Mouse (Mus musculus) kidney, postnatal 0 days (tissue): ENCODE data around the gene 4930563M21Rik. TPM values are rescaled to one million over a fixed set of nuclear protein-coding genes. Genes with fewer than 3 reads are reported as not detected.

Source experiments
- ATAC-seq: fragments of 200-750 bp; cut with Nextera tagmentation; replicated peaks from 2 replicates; pipeline ENCODE4 v1.8.0; 2017; ENCODE audit warnings: low read depth, moderate number of reproducible peaks, moderate TSS enrichment, moderate library complexity; ENCODE audit not compliant: low FRiP score
- DNase-seq: peaks from one replicate; pipeline ENCODE4 v3.0.0-alpha.2; 2016; ENCODE audit warnings: low spot score
- H3K27ac ChIP-seq: fragments of 300-500 bp; sonication (generic); 2 replicates; pipeline ENCODE4 v1.5.1; 2014; ENCODE audit warnings: mild to moderate bottlenecking
- H3K27me3 ChIP-seq: fragments of 300-500 bp; sonication (generic); 2 replicates; pipeline ENCODE4 v1.6.1; 2014; ENCODE audit warnings: low read length, mixed read lengths; ENCODE audit not compliant: insufficient read depth
- H3K36me3 ChIP-seq: fragments of 300-500 bp; sonication (generic); 2 replicates; pipeline ENCODE4 v1.6.1; 2014; ENCODE audit warnings: low read length, mixed read lengths; ENCODE audit not compliant: insufficient read depth
- H3K4me1 ChIP-seq: fragments of 300-500 bp; sonication (generic); replicated peaks from 2 replicates; pipeline ENCODE4 v1.6.1; 2014; ENCODE audit warnings: antibody characterized with exemption, low read length, mixed read lengths; ENCODE audit not compliant: insufficient read depth
- H3K4me2 ChIP-seq: fragments of 300-500 bp; sonication (generic); 2 replicates; pipeline ENCODE4 v1.6.1; 2014; ENCODE audit warnings: mild to moderate bottlenecking, low read length, moderate library complexity, mixed read lengths
- H3K4me3 ChIP-seq: fragments of 300-500 bp; sonication (generic); replicated peaks from 2 replicates; pipeline ENCODE4 v1.5.1; 2014; ENCODE audit warnings: low read depth, low read length
- H3K9ac ChIP-seq: fragments of 300-500 bp; sonication (generic); 2 replicates; pipeline ENCODE4 v1.6.1; 2014; ENCODE audit warnings: low read depth, low read length
- H3K9me3 ChIP-seq: fragments of 300-500 bp; sonication (generic); replicated peaks from 2 replicates; pipeline ENCODE4 v1.6.1; 2016; ENCODE audit warnings: low read length, inconsistent platforms, mixed read lengths
- CTCF ChIP-seq: IDR thresholded peaks from 2 replicates; pipeline ENCODE4 v1.5.1; 2016; ENCODE audit warnings: antibody characterized with exemption, low read depth, mild to moderate bottlenecking, moderate library complexity
- WGBS: fragments of 180-500 bp; shearing (Covaris S2); extraction: QIAGEN DNeasy Blood & Tissue Kit; methylation state at CpG from one replicate; pipeline ENCODE4 v1.1.7; 2014; 5-methylcytosine and 5-hydroxymethylcytosine counted together
- polyA plus RNA-seq: library from polyadenylated mRNA; unstranded; fragments of >200 nt; fragmentation: Nextera tagmentation; extraction: Ambion mirVana; gene quantifications from 2 replicates; pipeline ENCODE4 v1.2.1, GENCODE M21; 2015

The 4930563M21Rik gene
- not detected in 2 replicates for polyA plus RNA-seq

DNA sequence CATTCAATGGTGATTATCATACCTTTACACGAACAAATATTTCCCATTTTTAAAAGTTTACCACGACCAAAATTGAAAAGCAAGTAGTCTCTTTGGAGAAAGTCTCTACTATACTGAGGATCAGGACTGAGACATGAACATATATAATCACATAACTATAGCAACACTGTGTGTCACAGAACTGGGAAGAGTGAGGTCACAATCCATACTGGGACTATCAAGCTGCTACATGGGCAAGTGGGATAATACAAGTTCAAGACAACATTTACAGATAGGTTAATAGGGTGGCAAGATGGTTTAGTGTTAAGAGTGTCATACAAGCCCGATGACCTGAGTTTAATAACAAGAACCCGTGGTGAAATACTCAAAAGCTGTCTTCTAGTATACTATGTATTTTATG, at the start of gene 4930563M21Rik:
Gene 4930563M21Rik, minus strand, starts transcription at position 101 of the 400 bp plus-strand sequence.
- no peak within 1 kb of the TSS for H3K4me2 ChIP-seq
- DNase-seq = no peak
- WGBS = 83% methylated on average over 4 of the region's 4 CpGs
- H3K9ac ChIP-seq = no peak within 1 kb of the TSS
- no peaks in the 10 kb centered on the region for H3K36me3 ChIP-seq
- ATAC-seq = no peak
- no peaks in the 10 kb centered on the region for H3K9me3 ChIP-seq
- no peaks in the 10 kb centered on the region for H3K4me1 ChIP-seq
- no peak within 1 kb of the TSS for H3K4me3 ChIP-seq
- no peak for TF ChIP-seq CTCF
- H3K27ac ChIP-seq = no peak within 1 kb of the TSS
- no peaks in the 10 kb centered on the region for H3K27me3 ChIP-seq

DNA sequence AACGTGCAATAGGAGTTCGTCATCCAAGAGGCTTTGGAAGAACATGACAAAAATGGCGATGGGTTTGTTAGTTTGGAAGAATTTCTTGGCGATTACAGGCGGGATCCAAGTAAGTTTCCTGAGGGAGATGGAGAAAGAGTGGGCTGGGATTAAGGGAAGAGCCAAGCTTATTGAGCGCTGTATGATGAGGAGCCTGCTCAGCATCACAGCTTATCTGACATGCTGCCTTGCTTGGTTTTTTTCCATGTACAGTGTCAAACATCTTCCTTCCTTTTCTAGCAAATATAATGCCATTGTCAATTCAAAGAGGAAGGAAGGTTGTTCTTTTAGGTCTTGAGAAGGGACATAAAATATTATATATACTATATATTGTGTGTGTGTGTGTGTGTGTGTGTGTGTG, 45.8 kb upstream of the 4930563M21Rik start:
- H3K4me2 ChIP-seq = no peak overlapping the region
- TF ChIP-seq CTCF = no peak
- no peaks in the 10 kb centered on the region for H3K4me1 ChIP-seq
- H3K36me3 ChIP-seq = peaks cover 19% of the 10 kb centered on the region
- no peak overlapping the region for H3K4me3 ChIP-seq
- no peak overlapping the region for H3K9ac ChIP-seq
- DNase-seq = no peak
- no peaks in the 10 kb centered on the region for H3K27me3 ChIP-seq
- no peaks in the 10 kb centered on the region for H3K9me3 ChIP-seq
- no peak overlapping the region for H3K27ac ChIP-seq
- no peak for ATAC-seq
- WGBS = 92% methylated on average over 6 of the region's 6 CpGs

DNA sequence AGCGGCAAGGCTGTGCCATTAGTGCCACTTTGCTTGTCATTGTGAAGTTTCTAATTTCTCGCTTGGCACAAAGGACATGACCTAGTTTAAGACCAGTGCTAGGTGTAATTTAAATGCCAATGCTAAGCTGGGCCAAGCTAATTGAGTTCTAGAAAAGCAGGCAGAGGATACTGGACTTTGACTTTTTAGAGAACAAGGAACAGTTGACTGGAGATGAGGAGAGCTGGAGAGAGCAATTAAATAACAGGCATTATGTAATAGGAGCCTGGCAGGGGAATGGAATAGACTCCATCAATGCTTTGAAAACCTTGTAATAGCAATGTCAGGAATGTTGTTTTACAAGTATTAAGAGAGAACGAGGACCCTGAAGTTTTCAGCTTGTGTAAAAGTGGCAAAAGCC, 43.4 kb upstream of the 4930563M21Rik start:
- H3K27me3 ChIP-seq = no peaks in the 10 kb centered on the region
- WGBS = 69% methylated on average over 3 of the region's 3 CpGs
- no peaks in the 10 kb centered on the region for H3K4me1 ChIP-seq
- no peak overlapping the region for H3K27ac ChIP-seq
- no peak overlapping the region for H3K4me2 ChIP-seq
- ATAC-seq (no peak), DNase-seq (no peak)
- no peak overlapping the region for H3K4me3 ChIP-seq
- peaks cover 13% of the 10 kb centered on the region for H3K36me3 ChIP-seq
- no peaks in the 10 kb centered on the region for H3K9me3 ChIP-seq
- TF ChIP-seq CTCF = no peak
- H3K9ac ChIP-seq = no peak overlapping the region

DNA sequence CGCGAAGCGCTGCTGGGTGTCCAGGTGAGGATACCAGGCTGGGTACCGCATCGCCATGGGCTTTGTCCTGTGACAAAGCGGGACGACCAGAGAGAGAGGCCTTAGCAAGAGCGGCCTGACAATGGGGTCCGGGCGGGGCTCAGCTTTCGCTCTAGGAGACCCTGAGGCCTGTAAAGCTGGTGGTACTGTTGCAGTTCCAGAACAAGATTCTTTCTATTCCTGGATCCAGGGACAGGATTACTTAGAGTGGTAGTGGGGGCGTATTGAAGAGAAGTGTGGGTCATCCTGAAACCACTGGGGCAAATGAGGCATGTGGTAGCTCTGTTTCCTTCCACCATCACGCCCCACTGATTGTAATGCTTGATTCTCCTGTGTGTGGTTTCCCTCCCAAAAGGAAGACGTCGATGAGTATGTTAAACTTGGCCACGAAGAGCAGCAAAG, 31.9 kb upstream of the 4930563M21Rik start:
- DNase-seq (peak; percentile 68), ATAC-seq (no peak)
- no peaks in the 10 kb centered on the region for H3K4me1 ChIP-seq
- H3K4me2 ChIP-seq = peak overlapping the region; percentile 60
- no peaks in the 10 kb centered on the region for H3K9me3 ChIP-seq
- peak overlapping the region; percentile 54 for H3K4me3 ChIP-seq
- H3K27ac ChIP-seq = peak overlapping the region; percentile 86
- H3K36me3 ChIP-seq = 0 out of 2 replicates have a peak, but pooled peaks cover 4% of the 10 kb centered on the region
- under 1% methylated on average over 16 of the region's 16 CpGs for WGBS
- H3K27me3 ChIP-seq = no peaks in the 10 kb centered on the region
- peak overlapping the region; percentile 76 for H3K9ac ChIP-seq
- TF ChIP-seq CTCF = no peak

DNA sequence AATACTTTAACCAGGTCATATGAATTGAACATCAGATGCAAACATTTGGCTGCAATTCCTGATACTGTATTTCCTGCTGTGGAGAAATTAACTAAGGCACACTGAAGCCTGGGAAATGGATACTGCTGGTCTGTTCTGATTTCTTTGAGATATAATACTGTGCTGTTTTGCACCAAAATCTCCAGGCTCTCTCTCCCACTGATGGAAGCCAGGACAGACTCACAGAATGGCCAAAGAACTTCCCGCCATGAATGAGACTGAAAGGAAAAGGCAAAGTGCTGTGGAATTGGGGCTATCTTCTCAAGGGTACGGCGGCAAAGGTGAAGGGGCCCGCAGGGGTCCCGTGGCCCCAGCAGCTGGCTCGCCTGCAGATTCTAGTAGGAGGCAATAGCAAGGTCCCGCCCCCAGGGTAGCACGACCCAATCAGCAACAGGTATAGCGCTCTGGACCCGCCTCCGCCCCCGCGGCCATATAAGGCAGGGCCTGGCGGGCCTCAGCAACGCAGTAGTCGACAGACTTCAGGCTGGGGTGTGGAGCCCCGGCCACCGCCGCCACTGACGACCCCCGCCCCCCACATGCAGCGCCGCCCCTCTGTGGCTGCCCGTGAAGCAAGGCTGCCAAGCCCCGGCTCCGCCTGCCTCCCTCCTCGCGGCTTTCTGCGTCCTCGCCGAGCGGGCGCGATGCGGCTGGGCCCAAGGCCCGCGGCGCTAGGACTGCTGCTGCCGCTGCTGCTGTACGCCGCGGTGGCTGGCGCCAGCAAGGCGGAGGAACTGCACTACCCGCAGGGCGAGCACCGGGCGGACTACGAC, 31.2 kb upstream of the 4930563M21Rik start, which contains the start of gene Rcn2:
Gene Rcn2, plus strand, starts transcription at position 474 of the 809 bp plus-strand sequence.
- Histone ChIP-seq H3K27ac (peak within 1 kb of the TSS; percentile 86), H3K9me3 (no peaks in the 10 kb centered on the region), H3K9ac (peak within 1 kb of the TSS; percentile 76), H3K4me3 (peak within 1 kb of the TSS; percentile 54), H3K36me3 (0 out of 2 replicates have a peak, but pooled peaks cover 4% of the 10 kb centered on the region), H3K4me1 (no peaks in the 10 kb centered on the region), H3K4me2 (peak within 1 kb of the TSS; percentile 60), H3K27me3 (no peaks in the 10 kb centered on the region)
- under 1% methylated on average over 49 of the region's 49 CpGs for WGBS
- peak; percentile 24; the same call in 1 of the 2 replicates for TF ChIP-seq CTCF
- peak; percentile 97 for DNase-seq
- peak; percentile 100 for ATAC-seq

DNA sequence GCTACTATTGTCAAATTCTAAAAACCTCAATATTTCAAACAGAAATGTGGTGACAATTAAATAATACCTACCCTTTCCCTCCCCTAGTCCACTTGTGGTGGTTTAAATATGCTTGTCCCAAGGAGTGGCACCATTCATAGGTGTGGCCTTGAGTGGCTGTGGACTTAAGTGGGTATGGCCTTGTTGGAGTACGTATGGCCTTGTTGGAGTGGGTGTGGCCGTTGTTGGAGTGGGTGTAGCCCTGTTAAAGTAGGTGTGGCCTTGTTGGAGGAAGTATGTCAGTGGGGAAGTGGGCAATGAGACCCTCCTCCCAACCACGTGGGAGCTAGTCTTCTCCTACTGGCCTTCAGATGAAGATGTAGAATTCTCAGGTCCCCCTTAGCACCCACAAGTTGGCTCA, 21.9 kb upstream of the 4930563M21Rik start:
- Histone ChIP-seq H3K4me1 (no peaks in the 10 kb centered on the region), H3K9ac (no peak overlapping the region), H3K4me2 (no peak overlapping the region), H3K9me3 (no peaks in the 10 kb centered on the region), H3K27ac (no peak overlapping the region), H3K27me3 (no peaks in the 10 kb centered on the region), H3K36me3 (no peaks in the 10 kb centered on the region), H3K4me3 (no peak overlapping the region)
- 63% methylated on average over 3 of the region's 3 CpGs for WGBS
- DNase-seq (no peak), ATAC-seq (no peak)
- TF ChIP-seq CTCF = no peak
